ENCODE assay signal across 9 mouse cellular contexts in the genomic region with DNA sequence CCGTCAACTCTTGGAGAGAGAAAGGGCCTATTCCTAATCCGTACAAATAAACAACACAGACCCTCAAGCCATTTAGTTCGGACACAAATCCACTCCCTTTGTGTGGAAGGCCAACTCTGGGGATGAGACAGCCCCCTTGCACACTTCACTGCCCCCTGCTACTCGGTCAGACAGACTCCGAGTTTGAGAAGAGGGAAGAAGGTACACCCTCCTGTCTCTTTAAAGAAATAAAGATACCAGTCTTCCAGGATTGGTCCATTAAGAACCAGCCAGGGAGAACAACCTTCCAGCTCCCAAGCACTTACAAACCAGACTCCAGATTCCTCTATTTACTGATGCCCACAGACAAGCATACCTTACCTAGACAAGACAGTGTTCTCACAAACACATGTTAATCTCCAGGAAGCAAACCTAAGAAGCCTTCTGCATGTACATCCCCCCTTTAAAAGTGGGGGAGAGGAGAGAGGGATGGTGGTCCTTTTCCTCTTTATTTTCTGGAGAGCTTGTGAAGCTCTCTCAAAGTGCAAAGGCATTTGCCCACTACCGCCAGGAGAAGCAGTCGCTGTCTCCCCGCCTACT.
DNase-seq lines count a peak whose midpoint lies in the region; ATAC-seq and TF ChIP-seq lines count a peak whose summit lies in the region.
"Had no signal": no experiment of that assay in that cellular context is flagged by ENCODE, and none has a peak within 500 bp of the region (broad histone marks: within the 10 kb centered on the region; RNA-seq: fewer than 3 reads in every experiment).

No protein-coding gene starts in this region.

- peak overlapping the region; percentile 40 for H3K4me3 ChIP-seq in heart, embryonic 11.5 days (ENCODE audit: low read depth, low read length)
- peak overlapping the region; percentile 48 for H3K4me3 ChIP-seq in forebrain, embryonic 15.5 days
- H3K4me3 ChIP-seq in limb, embryonic 11.5 days (ENCODE audit: low read depth, low read length) = peak overlapping the region; percentile 33
- H3K4me3 ChIP-seq: myocyte had no signal

- H3K9ac ChIP-seq in heart, embryonic 11.5 days (ENCODE audit: low read depth, low read length) = 0 out of 2 replicates have a peak overlapping the region, but pooled peaks have one; percentile 28
- H3K9ac ChIP-seq in forebrain, embryonic 15.5 days (replicated peaks) = peak overlapping the region; percentile 80
- H3K9ac ChIP-seq in limb, embryonic 11.5 days (ENCODE audit: low read length) = peak overlapping the region; percentile 64

- peaks cover 21% of the 10 kb centered on the region for H3K4me1 ChIP-seq in heart, embryonic 11.5 days (ENCODE audit: control insufficient read depth, insufficient read depth, low read length)
- peaks cover 49% of the 10 kb centered on the region for H3K4me1 ChIP-seq in forebrain, embryonic 15.5 days
- peaks cover 22% of the 10 kb centered on the region for H3K4me1 ChIP-seq in limb, embryonic 11.5 days (ENCODE audit: control insufficient read depth, insufficient read depth, low read length)

- no peak for DNase-seq in heart, postnatal 4 days
- DNase-seq in brain, embryonic 14.5 days (ENCODE audit: low read depth) = no peak
- DNase-seq in limb, embryonic 11.5 days (ENCODE audit: low spot score) = peak; percentile 25
- no peak for DNase-seq in ovary, postnatal 10 days (ENCODE audit: low spot score)
- no peak for DNase-seq in gastrocnemius, postnatal 10 days
- DNase-seq in adrenal gland, postnatal 25 days = no peak

- WGBS in heart, embryonic 11.5 days (ENCODE audit: insufficient replicate concordance) = 29% methylated on average over 8 of the region's 8 CpGs
- WGBS in forebrain, embryonic 15.5 days = 2% methylated on average over 8 of the region's 8 CpGs
- WGBS in limb, embryonic 11.5 days = 13% methylated on average over 8 of the region's 8 CpGs

- ATAC-seq in heart, embryonic 11.5 days (replicated peaks; ENCODE audit: insufficient number of reproducible peaks, low FRiP score, low TSS enrichment) = no peak
- ATAC-seq in forebrain, embryonic 15.5 days (replicated peaks) = peak; percentile 16
- no peak for ATAC-seq in limb, embryonic 11.5 days (ENCODE audit: insufficient number of reproducible peaks, low FRiP score, low TSS enrichment, low read depth)

- H3K36me3 ChIP-seq in heart, embryonic 11.5 days (ENCODE audit: control insufficient read depth, insufficient read depth, low read length) = no peaks in the 10 kb centered on the region
- no peaks in the 10 kb centered on the region for H3K36me3 ChIP-seq in forebrain, embryonic 15.5 days
- H3K36me3 ChIP-seq in limb, embryonic 11.5 days (ENCODE audit: control insufficient read depth, insufficient read depth, low read length) = no peaks in the 10 kb centered on the region

- no peaks in the 10 kb centered on the region for H3K9me3 ChIP-seq in heart, embryonic 11.5 days (replicated peaks; ENCODE audit: control insufficient read depth, low read length)
- H3K9me3 ChIP-seq in forebrain, embryonic 15.5 days = no peaks in the 10 kb centered on the region
- H3K9me3 ChIP-seq in limb, embryonic 11.5 days (ENCODE audit: control insufficient read depth, low read length) = no peaks in the 10 kb centered on the region

- peak overlapping the region; percentile 72 for H3K4me2 ChIP-seq in heart, embryonic 11.5 days
- peak overlapping the region; percentile 81 for H3K4me2 ChIP-seq in forebrain, embryonic 15.5 days (replicated peaks)
- peak overlapping the region; percentile 66 for H3K4me2 ChIP-seq in limb, embryonic 11.5 days (ENCODE audit: low read depth, severe bottlenecking)

- H3K27ac ChIP-seq in heart, embryonic 11.5 days (ENCODE audit: low read depth, low read length) = peak overlapping the region; percentile 64
- H3K27ac ChIP-seq in forebrain, embryonic 15.5 days (replicated peaks) = peak overlapping the region; percentile 97
- H3K27ac ChIP-seq in limb, embryonic 11.5 days (replicated peaks; ENCODE audit: low read depth, low read length) = peak overlapping the region; percentile 97

- TF ChIP-seq POLR2A in brain, embryonic 14.5 days (IDR thresholded peaks at IDR 0.05; ENCODE audit: borderline replicate concordance, extremely low read depth, insufficient read depth, insufficient read length, poor library complexity, severe bottlenecking) = peak; percentile 51; the same call in 1 of the 2 replicates

- H3K27me3 ChIP-seq in heart, embryonic 11.5 days (ENCODE audit: control insufficient read depth, insufficient read depth, low read length) = no peaks in the 10 kb centered on the region
- no peaks in the 10 kb centered on the region for H3K27me3 ChIP-seq in forebrain, embryonic 15.5 days
- H3K27me3 ChIP-seq in limb, embryonic 11.5 days (ENCODE audit: control insufficient read depth, insufficient read depth, low read length) = no peaks in the 10 kb centered on the region

- TF ChIP-seq CTCF in brain, embryonic 14.5 days (IDR thresholded peaks at IDR 0.05; ENCODE audit: borderline replicate concordance, extremely low read depth, insufficient read depth, insufficient read length) = no peak

Comparison
In these comparisons a context has a peak if more than half of its experiments do, and no peak if none do; other contexts are left out.
1. H3K9ac ChIP-seq: peak in every context shown above with its lines; median percentile 80 in forebrain, embryonic 15.5 days; 64 in limb, embryonic 11.5 days; 28 in heart, embryonic 11.5 days.